Mouse (Mus musculus): ENCODE data around the gene Tex2. TPM values are rescaled to one million over a fixed set of nuclear protein-coding genes. Genes with fewer than 3 reads are reported as not detected.

Gene Tex2
- polyA plus RNA-seq, 1 experiment from 2014 or later = 12.3 TPM

DNA sequence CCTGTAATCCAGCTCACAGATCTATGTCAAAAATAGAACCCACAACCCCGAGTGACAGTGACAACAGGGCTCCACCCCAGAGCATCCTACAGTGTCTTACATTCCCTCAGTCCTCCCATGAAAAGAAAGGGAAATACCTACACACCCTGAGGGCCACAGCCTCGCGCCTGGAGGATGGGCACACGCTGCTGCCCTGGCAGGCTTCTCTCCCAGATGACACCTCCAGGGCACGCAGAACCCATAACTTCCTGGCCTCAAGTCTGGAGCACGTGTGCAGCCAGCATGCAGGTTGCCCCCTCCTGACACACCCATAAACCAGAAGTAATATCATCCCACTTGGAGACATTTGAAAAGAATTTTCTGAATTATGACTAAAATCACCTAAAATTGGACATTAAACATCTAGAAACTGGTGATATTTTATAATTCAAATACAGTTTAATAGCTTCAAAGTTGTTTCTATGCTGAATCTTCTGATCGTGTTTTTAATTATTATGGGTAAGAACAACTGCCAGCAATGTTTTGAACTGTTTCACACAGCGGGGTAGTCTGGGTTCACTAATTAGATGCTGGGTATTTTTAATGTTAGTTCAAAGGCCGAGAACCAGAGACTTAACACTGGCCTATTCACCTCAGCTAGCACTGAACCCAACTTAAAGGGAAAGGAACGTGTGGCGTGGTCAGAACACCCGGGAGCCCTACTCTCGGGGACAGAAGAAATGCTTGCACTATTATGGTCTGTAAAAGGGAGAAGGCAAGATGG is 72.5 kb downstream of the Tex2 start:
- Histone ChIP-seq H3K4me3 (ENCODE audit: low read depth, low read length) (no peak overlapping the region), H3K27ac (ENCODE audit: low read depth, low read length) (no peak overlapping the region), H3K4me1 (ENCODE audit: control insufficient read depth, insufficient read depth, low read length) (peaks cover 9% of the 10 kb centered on the region; the same call in 1 of the 2 replicates), H3K27me3 (ENCODE audit: control insufficient read depth, insufficient read depth, low read length) (no peaks in the 10 kb centered on the region), H3K9ac (ENCODE audit: low read depth, low read length) (no peak overlapping the region), H3K4me2 (no peak overlapping the region), H3K9me3 (replicated peaks; ENCODE audit: control insufficient read depth, low read length) (no peaks in the 10 kb centered on the region), H3K36me3 (ENCODE audit: control insufficient read depth, insufficient read depth, low read length) (peaks cover 7% of the 10 kb centered on the region; the same call in 1 of the 2 replicates)
- no peak for ATAC-seq (replicated peaks; ENCODE audit: insufficient number of reproducible peaks, low FRiP score, low TSS enrichment)
- WGBS (ENCODE audit: insufficient replicate concordance) = 81% methylated on average over 13 of the region's 13 CpGs

DNA sequence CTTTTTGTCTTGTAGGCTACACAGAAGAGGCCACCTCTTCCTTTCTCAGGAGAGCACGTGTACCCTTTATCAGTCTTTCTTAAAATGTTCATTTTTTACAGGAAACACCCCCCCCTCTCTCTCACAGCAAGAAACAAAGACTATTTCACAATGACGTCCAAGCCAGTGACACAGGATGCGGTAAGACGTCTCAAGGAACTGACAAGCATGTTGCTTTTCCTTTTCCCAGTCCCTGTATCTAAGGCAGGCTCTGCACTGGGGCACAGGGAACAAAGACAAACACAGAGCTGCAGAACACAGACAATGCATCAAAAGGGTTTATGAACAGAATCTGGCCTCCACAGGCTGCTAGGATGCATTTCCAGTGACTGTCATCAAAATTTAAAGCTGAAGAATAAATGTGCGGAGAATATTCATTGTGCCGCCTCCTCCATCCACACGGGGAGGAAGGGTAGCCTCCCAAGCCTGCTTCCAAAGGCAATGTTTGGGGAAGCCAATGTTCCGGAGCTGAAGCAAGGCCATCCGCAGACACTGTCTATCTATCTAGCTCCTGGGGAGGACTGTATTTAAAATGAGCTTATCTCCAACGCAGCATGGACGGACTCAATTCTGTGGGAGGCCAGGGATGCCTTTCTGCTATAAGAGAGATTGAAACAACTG is 76.8 kb downstream of the Tex2 start:
- peak; percentile 65 for ATAC-seq (replicated peaks; ENCODE audit: insufficient number of reproducible peaks, low FRiP score, low TSS enrichment)
- Histone ChIP-seq H3K4me2 (no peak overlapping the region), H3K9ac (ENCODE audit: low read depth, low read length) (peak overlapping the region; percentile 44; the same call in 1 of the 2 replicates), H3K4me3 (ENCODE audit: low read depth, low read length) (no peak overlapping the region), H3K27ac (ENCODE audit: low read depth, low read length) (peak overlapping the region; percentile 84), H3K36me3 (ENCODE audit: control insufficient read depth, insufficient read depth, low read length) (no peaks in the 10 kb centered on the region), H3K4me1 (ENCODE audit: control insufficient read depth, insufficient read depth, low read length) (0 out of 2 replicates have a peak, but pooled peaks cover 5% of the 10 kb centered on the region), H3K27me3 (ENCODE audit: control insufficient read depth, insufficient read depth, low read length) (no peaks in the 10 kb centered on the region), H3K9me3 (replicated peaks; ENCODE audit: control insufficient read depth, low read length) (no peaks in the 10 kb centered on the region)
- 55% methylated on average over 11 of the region's 11 CpGs for WGBS (ENCODE audit: insufficient replicate concordance)

DNA sequence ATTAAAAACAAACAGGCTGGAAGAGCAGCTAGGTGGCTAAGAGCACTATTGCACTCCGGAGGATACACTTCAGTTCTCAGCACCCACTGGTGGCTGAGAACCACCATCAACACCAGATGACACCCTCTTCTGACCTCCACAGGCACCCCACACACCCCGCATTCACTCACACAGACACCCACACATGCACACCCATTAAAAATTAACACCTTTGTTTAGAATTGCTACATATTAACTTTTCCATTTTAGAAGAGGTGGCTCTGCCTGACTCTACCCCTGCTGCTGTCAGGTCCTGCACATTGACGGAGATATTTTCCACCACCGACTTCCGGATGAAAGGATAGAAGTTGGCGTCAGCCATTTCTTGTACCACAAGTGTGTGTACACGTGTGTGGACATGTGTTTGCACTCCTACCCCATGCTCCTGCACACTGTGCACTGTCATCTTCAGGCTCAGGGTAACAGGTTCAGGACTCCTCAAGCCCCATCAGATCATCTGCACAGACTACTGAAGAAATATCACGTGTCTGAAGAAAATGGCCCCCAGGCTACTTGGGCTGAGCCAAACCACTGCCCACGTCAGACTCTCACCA is 77.5 kb downstream of the Tex2 start:
- peak; percentile 28; the same call in 1 of the 2 replicates for ATAC-seq (replicated peaks; ENCODE audit: insufficient number of reproducible peaks, low FRiP score, low TSS enrichment)
- Histone ChIP-seq H3K4me2 (no peak overlapping the region), H3K36me3 (ENCODE audit: control insufficient read depth, insufficient read depth, low read length) (no peaks in the 10 kb centered on the region), H3K9ac (ENCODE audit: low read depth, low read length) (no peak overlapping the region), H3K27ac (ENCODE audit: low read depth, low read length) (peak overlapping the region; percentile 84), H3K9me3 (replicated peaks; ENCODE audit: control insufficient read depth, low read length) (no peaks in the 10 kb centered on the region), H3K27me3 (ENCODE audit: control insufficient read depth, insufficient read depth, low read length) (no peaks in the 10 kb centered on the region), H3K4me3 (ENCODE audit: low read depth, low read length) (no peak overlapping the region), H3K4me1 (ENCODE audit: control insufficient read depth, insufficient read depth, low read length) (0 out of 2 replicates have a peak, but pooled peaks cover 5% of the 10 kb centered on the region)
- 78% methylated on average over 9 of the region's 9 CpGs for WGBS (ENCODE audit: insufficient replicate concordance)

DNA sequence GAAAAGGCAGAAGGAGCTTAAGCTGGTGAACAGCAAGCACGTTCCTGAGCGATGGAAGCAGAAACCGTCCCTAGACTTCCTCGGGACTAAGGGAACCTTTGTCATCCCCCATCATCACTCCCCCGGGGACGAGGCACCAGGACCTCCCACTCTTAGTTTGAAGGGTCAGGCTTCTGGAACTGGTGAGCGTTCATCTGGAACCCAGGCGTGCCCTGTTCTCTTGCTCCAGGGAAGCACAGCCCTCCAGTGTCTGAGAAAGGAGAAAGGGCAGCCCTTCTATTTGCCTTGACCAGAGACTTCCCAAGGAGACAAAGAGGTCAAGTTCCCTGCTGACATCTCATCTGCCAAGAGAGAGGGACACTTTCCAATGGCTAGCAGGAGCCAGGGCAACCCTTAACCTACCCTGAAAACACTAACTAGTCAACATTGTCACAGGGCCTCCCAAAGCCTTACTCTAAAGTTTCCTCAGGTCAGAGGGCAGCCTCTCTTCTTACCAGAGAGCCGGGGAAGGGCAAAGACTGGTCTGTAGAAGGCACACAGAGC is 80.9 kb downstream of the Tex2 start:
- H3K27me3 ChIP-seq (ENCODE audit: control insufficient read depth, insufficient read depth, low read length) = no peaks in the 10 kb centered on the region
- H3K9ac ChIP-seq (ENCODE audit: low read depth, low read length) = no peak overlapping the region
- no peak overlapping the region for H3K27ac ChIP-seq (ENCODE audit: low read depth, low read length)
- no peak overlapping the region for H3K4me3 ChIP-seq (ENCODE audit: low read depth, low read length)
- H3K9me3 ChIP-seq (replicated peaks; ENCODE audit: control insufficient read depth, low read length) = no peaks in the 10 kb centered on the region
- no peaks in the 10 kb centered on the region for H3K36me3 ChIP-seq (ENCODE audit: control insufficient read depth, insufficient read depth, low read length)
- ATAC-seq (replicated peaks; ENCODE audit: insufficient number of reproducible peaks, low FRiP score, low TSS enrichment) = no peak
- no peak overlapping the region for H3K4me2 ChIP-seq
- H3K4me1 ChIP-seq (ENCODE audit: control insufficient read depth, insufficient read depth, low read length) = 0 out of 2 replicates have a peak, but pooled peaks cover 5% of the 10 kb centered on the region
- WGBS (ENCODE audit: insufficient replicate concordance) = 90% methylated on average over 9 of the region's 9 CpGs

DNA sequence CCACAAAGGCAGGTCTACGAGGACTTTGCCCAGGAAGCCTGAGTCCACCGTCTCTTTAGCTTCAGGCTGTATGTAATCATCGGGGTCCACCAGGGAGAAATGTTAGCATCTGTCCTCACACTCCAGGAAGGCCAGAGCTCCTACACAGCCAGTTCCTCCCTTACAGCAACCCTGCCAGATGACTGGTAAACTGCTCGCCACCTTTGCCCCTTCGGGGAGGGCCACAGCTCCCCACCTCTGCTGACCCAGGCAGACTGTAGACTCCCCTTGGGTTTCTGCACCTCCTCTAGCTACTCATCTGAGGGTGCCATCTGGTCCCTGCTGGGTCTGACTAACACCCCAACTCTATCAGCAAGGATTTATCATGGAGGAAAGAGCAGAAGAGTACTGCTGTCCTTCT is 83.4 kb downstream of the Tex2 start:
- H3K4me2 ChIP-seq = no peak overlapping the region
- no peaks in the 10 kb centered on the region for H3K4me1 ChIP-seq (ENCODE audit: control insufficient read depth, insufficient read depth, low read length)
- no peak overlapping the region for H3K9ac ChIP-seq (ENCODE audit: low read depth, low read length)
- no peak overlapping the region for H3K27ac ChIP-seq (ENCODE audit: low read depth, low read length)
- no peak overlapping the region for H3K4me3 ChIP-seq (ENCODE audit: low read depth, low read length)
- no peaks in the 10 kb centered on the region for H3K27me3 ChIP-seq (ENCODE audit: control insufficient read depth, insufficient read depth, low read length)
- no peak for ATAC-seq (replicated peaks; ENCODE audit: insufficient number of reproducible peaks, low FRiP score, low TSS enrichment)
- WGBS (ENCODE audit: insufficient replicate concordance) = 66% methylated on average over 5 of the region's 5 CpGs
- no peaks in the 10 kb centered on the region for H3K9me3 ChIP-seq (replicated peaks; ENCODE audit: control insufficient read depth, low read length)
- H3K36me3 ChIP-seq (ENCODE audit: control insufficient read depth, insufficient read depth, low read length) = no peaks in the 10 kb centered on the region

DNA sequence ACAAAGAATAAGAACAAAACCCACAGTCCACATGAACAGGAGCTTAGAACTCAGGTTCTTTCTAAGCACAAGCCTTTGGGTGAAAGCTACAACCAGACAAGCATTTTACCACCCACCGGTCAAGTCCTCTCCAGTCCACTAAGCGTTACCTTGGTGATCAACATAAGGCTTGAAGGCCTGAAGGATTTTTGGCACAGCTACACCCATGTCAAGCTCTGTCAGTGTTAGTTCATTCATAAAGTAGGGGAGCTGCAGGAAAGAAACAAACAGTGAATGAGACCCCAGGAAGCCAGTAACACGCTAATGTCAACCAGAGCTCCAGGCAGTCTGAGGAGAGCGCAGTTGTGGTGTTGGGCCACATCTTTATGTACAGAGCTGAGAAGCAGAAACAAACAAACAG is 84.1 kb downstream of the Tex2 start:
- H3K9me3 ChIP-seq (replicated peaks; ENCODE audit: control insufficient read depth, low read length) = no peaks in the 10 kb centered on the region
- H3K36me3 ChIP-seq (ENCODE audit: control insufficient read depth, insufficient read depth, low read length) = no peaks in the 10 kb centered on the region
- H3K9ac ChIP-seq (ENCODE audit: low read depth, low read length) = no peak overlapping the region
- H3K27me3 ChIP-seq (ENCODE audit: control insufficient read depth, insufficient read depth, low read length) = no peaks in the 10 kb centered on the region
- no peaks in the 10 kb centered on the region for H3K4me1 ChIP-seq (ENCODE audit: control insufficient read depth, insufficient read depth, low read length)
- ATAC-seq (replicated peaks; ENCODE audit: insufficient number of reproducible peaks, low FRiP score, low TSS enrichment) = no peak
- H3K4me2 ChIP-seq = no peak overlapping the region
- H3K27ac ChIP-seq (ENCODE audit: low read depth, low read length) = no peak overlapping the region
- WGBS (ENCODE audit: insufficient replicate concordance) = 90% methylated on average over 4 of the region's 4 CpGs
- no peak overlapping the region for H3K4me3 ChIP-seq (ENCODE audit: low read depth, low read length)

DNA sequence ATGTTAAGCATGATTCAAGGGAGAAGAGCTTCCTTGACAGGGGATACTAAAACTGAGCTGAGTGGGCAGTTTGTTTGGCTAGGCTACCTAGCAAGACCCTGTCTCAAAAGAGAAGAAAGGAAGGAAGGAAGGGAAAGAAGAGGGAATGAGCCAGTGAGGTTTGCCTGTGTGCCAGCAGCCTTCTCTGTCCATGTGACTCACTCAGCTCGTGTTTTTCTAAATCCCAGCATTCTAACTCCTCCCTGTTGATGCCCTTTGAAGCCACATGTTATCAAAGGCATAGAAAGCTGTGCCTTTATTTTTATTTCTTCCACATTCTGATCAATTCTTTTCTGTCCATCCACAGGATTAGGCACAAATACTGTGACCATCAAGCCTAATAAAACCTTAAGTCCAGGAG is 85.3 kb downstream of the Tex2 start:
- Histone ChIP-seq H3K4me2 (no peak overlapping the region), H3K36me3 (ENCODE audit: control insufficient read depth, insufficient read depth, low read length) (no peaks in the 10 kb centered on the region), H3K9ac (ENCODE audit: low read depth, low read length) (no peak overlapping the region), H3K27ac (ENCODE audit: low read depth, low read length) (no peak overlapping the region), H3K27me3 (ENCODE audit: control insufficient read depth, insufficient read depth, low read length) (no peaks in the 10 kb centered on the region), H3K9me3 (replicated peaks; ENCODE audit: control insufficient read depth, low read length) (no peaks in the 10 kb centered on the region), H3K4me1 (ENCODE audit: control insufficient read depth, insufficient read depth, low read length) (no peaks in the 10 kb centered on the region), H3K4me3 (ENCODE audit: low read depth, low read length) (no peak overlapping the region)
- 17% methylated on average over 1 of the region's 1 CpGs for WGBS (ENCODE audit: insufficient replicate concordance)
- no peak for ATAC-seq (replicated peaks; ENCODE audit: insufficient number of reproducible peaks, low FRiP score, low TSS enrichment)

DNA sequence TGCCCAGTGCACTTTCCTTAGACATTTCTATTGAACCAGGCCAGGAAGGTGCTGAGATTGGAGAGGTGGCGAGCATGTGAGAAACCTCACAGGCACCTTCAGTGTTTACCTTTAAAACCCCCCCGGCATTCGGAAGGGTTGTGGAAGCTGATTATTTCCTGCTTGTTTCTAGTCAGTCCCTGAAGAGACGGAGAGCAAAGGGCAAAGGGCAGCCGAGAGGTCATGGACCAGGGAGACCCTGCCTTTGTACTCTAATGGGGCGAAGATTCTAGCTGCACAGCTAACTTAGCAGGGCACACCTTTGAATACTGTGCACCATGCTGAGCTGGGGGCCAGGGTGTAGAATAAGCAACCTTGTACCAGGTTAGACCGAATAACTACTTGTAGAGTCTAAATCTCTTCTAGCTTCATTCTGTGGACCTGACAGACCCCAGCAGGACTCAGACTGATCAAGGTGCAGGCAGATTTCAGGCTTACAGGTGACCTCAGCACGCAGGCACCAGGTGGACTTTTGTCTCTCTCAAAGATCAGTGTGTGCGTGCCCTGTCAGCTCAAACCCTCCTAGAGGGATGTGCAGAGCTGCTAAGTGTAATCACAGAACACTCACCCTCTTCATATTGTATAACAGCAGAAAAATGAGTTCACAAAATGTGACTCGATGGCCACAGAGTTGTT is 85.9 kb downstream of the Tex2 start:
- Histone ChIP-seq H3K27ac (ENCODE audit: low read depth, low read length) (no peak overlapping the region), H3K9me3 (replicated peaks; ENCODE audit: control insufficient read depth, low read length) (no peaks in the 10 kb centered on the region), H3K4me1 (ENCODE audit: control insufficient read depth, insufficient read depth, low read length) (no peaks in the 10 kb centered on the region), H3K36me3 (ENCODE audit: control insufficient read depth, insufficient read depth, low read length) (no peaks in the 10 kb centered on the region), H3K4me3 (ENCODE audit: low read depth, low read length) (no peak overlapping the region), H3K9ac (ENCODE audit: low read depth, low read length) (no peak overlapping the region), H3K27me3 (ENCODE audit: control insufficient read depth, insufficient read depth, low read length) (no peaks in the 10 kb centered on the region), H3K4me2 (no peak overlapping the region)
- WGBS (ENCODE audit: insufficient replicate concordance) = 57% methylated on average over 10 of the region's 10 CpGs
- ATAC-seq (replicated peaks; ENCODE audit: insufficient number of reproducible peaks, low FRiP score, low TSS enrichment) = no peak

Data from heart, embryonic 11.5 days (tissue).